Mouse (Mus musculus): ENCODE results near the gene Rad23b.

GRCm38 (mm10) chr4:55325786-55326518 lies 23.9 kb upstream of the Rad23b start:
- TF ChIP-seq CTCF (IDR thresholded peaks at IDR 0.05; ENCODE audit: low read depth, low read length) (no peak), EP300 (IDR thresholded peaks at IDR 0.05; ENCODE audit: insufficient read depth, low read depth, low read length) (no peak), POLR2A (IDR thresholded peaks at IDR 0.05; ENCODE audit: insufficient read depth, low read length) (no peak)
